Mouse (Mus musculus) ES-CJ7 (cell line): Measurements from ENCODE around the gene Dcxr.
"Not testable (repeated sequence)": the region's sequence is repeated elsewhere in the genome, so short reads cannot be mapped to it uniquely, and the experiment has no call there.

Experiments
- DNase-seq: peaks from one replicate; pipeline ENCODE4 v3.0.0; 2011; ENCODE audit warnings: low read depth, low spot score

Dcxr gene

GRCm38 (mm10) chr11:120727169-120727527 is at the start of gene Dcxr:
Dcxr (minus strand) TSS chr11:120727281.
- peak; percentile 87 for DNase-seq

GRCm38 (mm10) chr11:120775774-120776469 is 48.8 kb upstream of the Dcxr start:
- peak; percentile 95 for DNase-seq

- no peak for DNase-seq
Observed at GRCm38 (mm10) chr11:120773463-120774190, 46.5 kb upstream of the Dcxr start.

- no peak for DNase-seq
Observed at GRCm38 (mm10) chr11:120772749-120773148, 45.7 kb upstream of the Dcxr start.

GRCm38 (mm10) chr11:120768206-120768605 is 41.1 kb upstream of the Dcxr start:
- no peak for DNase-seq

GRCm38 (mm10) chr11:120767023-120767422 is 39.9 kb upstream of the Dcxr start:
- DNase-seq, result not testable (repeated sequence)

- not testable (repeated sequence) for DNase-seq
Observed at GRCm38 (mm10) chr11:120763121-120763999, 36.3 kb upstream of the Dcxr start.

GRCm38 (mm10) chr11:120762672-120763041 is 35.6 kb upstream of the Dcxr start, which contains the start of gene Hmga1b:
Hmga1b (plus strand) TSS chr11:120762794.
- not testable (repeated sequence) for DNase-seq

- no peak for DNase-seq
Observed at GRCm38 (mm10) chr11:120761811-120762671, 35.0 kb upstream of the Dcxr start.

GRCm38 (mm10) chr11:120760236-120760635 is 33.2 kb upstream of the Dcxr start:
- DNase-seq, result no peak

GRCm38 (mm10) chr11:120751606-120752005 is 24.5 kb upstream of the Dcxr start:
- DNase-seq, result no peak

- peak; percentile 80 for DNase-seq
Observed at GRCm38 (mm10) chr11:120749430-120749829, 22.3 kb upstream of the Dcxr start.

- no peak for DNase-seq
Observed at GRCm38 (mm10) chr11:120747974-120748373, 20.9 kb upstream of the Dcxr start.

GRCm38 (mm10) chr11:120744121-120744701 is 17.1 kb upstream of the Dcxr start:
- DNase-seq, result no peak

- DNase-seq, result no peak
Observed at GRCm38 (mm10) chr11:120740981-120741380, 13.9 kb upstream of the Dcxr start.

- DNase-seq, result no peak
Observed at GRCm38 (mm10) chr11:120736424-120736823, 9.3 kb upstream of the Dcxr start.

GRCm38 (mm10) chr11:120733521-120733920 is 6.4 kb upstream of the Dcxr start:
- no peak for DNase-seq

- no peak for DNase-seq
Observed at GRCm38 (mm10) chr11:120731858-120732680, 5.0 kb upstream of the Dcxr start, which contains the start of gene Cbr2. Cbr2 (minus strand) TSS chr11:120732114.

- DNase-seq, result no peak
Observed at GRCm38 (mm10) chr11:120731395-120731794, 4.3 kb upstream of the Dcxr start.
